In the genomic region with DNA sequence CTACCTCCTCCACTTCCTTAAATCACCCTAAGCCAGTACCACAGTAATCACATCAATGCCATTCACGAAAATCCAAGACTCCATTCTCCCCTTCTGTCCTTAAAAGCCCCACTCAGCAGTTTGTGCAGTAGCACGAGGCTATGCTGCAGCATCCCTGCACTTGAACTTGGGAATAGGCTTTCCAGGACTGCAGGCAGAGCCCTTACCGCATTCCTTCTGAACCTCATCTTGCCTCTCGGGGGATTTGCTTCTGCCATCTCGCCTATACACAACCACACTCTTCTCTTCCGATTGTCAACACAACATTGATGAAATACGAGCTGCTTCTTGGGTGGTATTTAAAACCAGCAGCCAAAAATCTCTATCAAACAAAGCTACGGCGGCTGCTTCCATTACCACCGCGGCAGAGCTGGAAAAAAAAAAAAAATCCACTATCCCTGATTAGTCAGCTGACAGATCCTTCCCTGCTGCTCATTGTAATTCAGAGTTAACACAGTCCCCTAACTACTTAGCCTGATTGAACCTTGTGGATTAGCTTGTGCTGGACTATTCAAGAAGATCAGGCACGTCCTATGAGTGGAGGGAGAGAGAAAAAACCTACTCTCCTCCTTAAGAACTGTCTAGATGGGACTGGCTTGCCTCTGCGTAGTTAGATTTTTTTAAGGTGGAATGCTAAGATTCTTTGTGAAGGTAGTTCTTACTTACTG, we compare ENCODE assay signal across 8 mouse cellular contexts. TPM values are rescaled to one million over a fixed set of nuclear protein-coding genes. Genes with fewer than 3 reads are reported as not detected.
DNase-seq lines count a peak whose midpoint lies in the region; ATAC-seq and TF ChIP-seq lines count a peak whose summit lies in the region.

No protein-coding gene starts in this region.

- TF ChIP-seq CTCF in brain, embryonic 14.5 days (IDR thresholded peaks at IDR 0.05; ENCODE audit: borderline replicate concordance, extremely low read depth, insufficient read depth, insufficient read length) = no peak

- DNase-seq in heart, postnatal 25 days (ENCODE audit: low spot score) = no peak
- peak; percentile 68 for DNase-seq in brain, embryonic 14.5 days (ENCODE audit: low read depth)
- DNase-seq in frontal cortex, postnatal 36 days (ENCODE audit: low spot score in 2 of 2) = peak; percentile 19 to 24
- no peak for DNase-seq in urinary bladder, postnatal 14 days (ENCODE audit: low spot score)
- DNase-seq in adrenal gland, adult 8-10 months = no peak

- intact Hi-C loops in heart, postnatal 25 days (cut with DNase I) = no loop called here

- peak overlapping the region; percentile 36 for H3K4me3 ChIP-seq in heart, embryonic 15.5 days
- peak overlapping the region; percentile 30 for H3K4me3 ChIP-seq in limb, embryonic 13.5 days
- no peak overlapping the region for H3K4me3 ChIP-seq in stomach, embryonic 14.5 days (ENCODE audit: low read depth, low read length)

- no peaks in the 10 kb centered on the region for H3K27me3 ChIP-seq in heart, embryonic 15.5 days
- H3K27me3 ChIP-seq in limb, embryonic 13.5 days = no peaks in the 10 kb centered on the region
- no peaks in the 10 kb centered on the region for H3K27me3 ChIP-seq in stomach, embryonic 14.5 days (ENCODE audit: control insufficient read depth, insufficient read depth, low read length)

- no peak for TF ChIP-seq POLR2A in brain, embryonic 14.5 days (IDR thresholded peaks at IDR 0.05; ENCODE audit: borderline replicate concordance, extremely low read depth, insufficient read depth, insufficient read length, poor library complexity, severe bottlenecking)

- no peak overlapping the region for H3K9ac ChIP-seq in heart, embryonic 15.5 days
- H3K9ac ChIP-seq in limb, embryonic 13.5 days = no peak overlapping the region
- no peak overlapping the region for H3K9ac ChIP-seq in stomach, embryonic 14.5 days (replicated peaks; ENCODE audit: low read depth, low read length)

- H3K27ac ChIP-seq in heart, embryonic 15.5 days = no peak overlapping the region
- H3K27ac ChIP-seq in limb, embryonic 13.5 days = no peak overlapping the region
- H3K27ac ChIP-seq in stomach, embryonic 14.5 days (ENCODE audit: low read length) = no peak overlapping the region

- WGBS in heart, embryonic 15.5 days = 12% methylated on average over 13 of the region's 13 CpGs
- WGBS in limb, embryonic 13.5 days = 21% methylated on average over 13 of the region's 13 CpGs
- whole genome bisulfite sequencing in stomach, embryonic 14.5 days = 15% methylated on average over 13 of the region's 13 CpGs

- no peaks in the 10 kb centered on the region for H3K4me1 ChIP-seq in heart, embryonic 15.5 days (replicated peaks)
- H3K4me1 ChIP-seq in limb, embryonic 13.5 days = no peaks in the 10 kb centered on the region
- no peaks in the 10 kb centered on the region for H3K4me1 ChIP-seq in stomach, embryonic 14.5 days (ENCODE audit: control insufficient read depth, insufficient read depth, low read length)

- no peaks in the 10 kb centered on the region for H3K9me3 ChIP-seq in heart, embryonic 15.5 days (replicated peaks)
- no peaks in the 10 kb centered on the region for H3K9me3 ChIP-seq in limb, embryonic 13.5 days
- H3K9me3 ChIP-seq in stomach, embryonic 14.5 days (ENCODE audit: control insufficient read depth, low read depth, low read length) = no peaks in the 10 kb centered on the region

- H3K4me2 ChIP-seq in heart, embryonic 15.5 days = peak overlapping the region; percentile 48
- peak overlapping the region; percentile 48 for H3K4me2 ChIP-seq in limb, embryonic 13.5 days (replicated peaks)
- H3K4me2 ChIP-seq in stomach, embryonic 14.5 days (replicated peaks; ENCODE audit: low read depth, low read length) = peak overlapping the region; percentile 28; the same call in 1 of the 2 replicates

- H3K36me3 ChIP-seq in heart, embryonic 15.5 days = no peaks in the 10 kb centered on the region
- H3K36me3 ChIP-seq in limb, embryonic 13.5 days = no peaks in the 10 kb centered on the region
- H3K36me3 ChIP-seq in stomach, embryonic 14.5 days (ENCODE audit: control insufficient read depth, insufficient read depth, low read length) = no peaks in the 10 kb centered on the region

- no peak for ATAC-seq in heart, embryonic 15.5 days (replicated peaks; ENCODE audit: insufficient number of reproducible peaks, insufficient read depth, low FRiP score, low read depth)
- no peak for ATAC-seq in limb, embryonic 13.5 days (ENCODE audit: low FRiP score, low read depth)
- ATAC-seq in stomach, embryonic 14.5 days (ENCODE audit: insufficient number of reproducible peaks, insufficient read depth, low FRiP score, low read depth) = no peak

RNA-seq across cellular contexts. Expression of a gene that starts 31.5 kb away (rescaled TPM):
- 0.13 and 0.14 TPM in 2 replicates for polyA plus RNA-seq in heart, embryonic 15.5 days (2015; fragmentation: Nextera tagmentation; extraction: Ambion mirVana)
- not detected for total RNA-seq in heart, postnatal 25 days (2021)
- polyA plus RNA-seq in brain, embryonic 14.5 days (2012; rRNA removed) = 0.64 and 0.93 TPM in 2 replicates
- 0.55 TPM in 2 replicates for polyA plus RNA-seq in limb, embryonic 13.5 days (2015; fragmentation: Nextera tagmentation; extraction: Ambion mirVana)
- 0.32 TPM in 1 of 2 replicates, not detected in the other for polyA plus RNA-seq in stomach, embryonic 14.5 days (2014; fragmentation: Nextera tagmentation; extraction: Ambion mirVana)
- under 1 TPM in 2 of 4 experiments, not detected in 2; 0.12 to 0.13 TPM for total RNA-seq in adrenal gland, adult 8-10 months (2022)

Comparison
In these comparisons a context has a peak if more than half of its experiments do, and no peak if none do; other contexts are left out.
1. DNase-seq: peak in brain, embryonic 14.5 days (single experiment) and frontal cortex, postnatal 36 days (2 of 2); none in heart, postnatal 25 days (single experiment), urinary bladder, postnatal 14 days (single experiment) and adrenal gland, adult 8-10 months (single experiment).
2. Peak in every context shown above with its lines, with median percentiles within 50 percentile points of each other: H3K4me2 ChIP-seq.